Mouse (Mus musculus) cerebellum, adult 2 months (tissue): ENCODE measurements at regions not wholly inside any gene's neighbourhood (a gene's known extent, or its start where the extent isn't known, plus 50 kb on each side); places are given as distances from the start of the nearest gene placed in this dataset.

Experiments used
- CTCF ChIP-seq: fragments of 200-500 bp; IDR thresholded peaks from 2 replicates; pipeline ENCODE4 v1.5.1; 2011; ENCODE audit warnings: low read depth, mild to moderate bottlenecking, control low read depth, low read length, moderate library complexity, borderline replicate concordance; ENCODE audit not compliant: insufficient read depth
- POLR2A ChIP-seq: fragments of 200-500 bp; IDR thresholded peaks from 2 replicates; pipeline ENCODE4 v1.6.1; 2011; ENCODE audit warnings: low read length, control low read depth, borderline replicate concordance; ENCODE audit not compliant: insufficient read depth

GRCm38 (mm10) chr14:98810259-98811042 lies 183.7 kb downstream of the Rpl36a-ps1 start:
- TF ChIP-seq CTCF (no peak), POLR2A (no peak)
